Mouse (Mus musculus) B cell, adult 2 months (primary cell): ENCODE measurements around the gene Krtap10-4.
"Not testable (repeated sequence)": the region's sequence is repeated elsewhere in the genome, so short reads cannot be mapped to it uniquely, and the experiment has no call there.

Experiments
- DNase-seq, 2 experiments: peaks; one replicate each; pipeline ENCODE4 v3.0.0; 2022

The Krtap10-4 gene

DNA sequence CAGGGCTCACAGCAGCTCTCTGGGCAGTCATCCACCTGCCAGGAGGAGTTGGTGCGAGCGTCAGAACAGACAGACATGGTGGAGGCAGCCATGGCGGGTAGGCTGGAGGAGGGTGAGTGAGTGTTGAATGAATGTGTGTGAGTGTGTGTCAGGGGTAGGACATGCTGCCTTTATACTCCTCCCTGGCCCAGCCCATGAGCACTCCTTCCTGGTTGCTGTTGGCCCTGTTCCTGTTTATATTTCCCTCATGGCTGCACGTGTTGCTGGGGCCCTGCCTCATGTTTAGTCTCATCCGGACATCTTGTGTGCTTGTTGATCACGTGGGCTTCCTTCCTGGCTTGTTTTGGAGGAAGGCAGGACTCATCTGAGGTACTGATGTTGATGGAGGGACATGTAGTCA, at the start of gene Krtap10-4:
Krtap10-4 (minus strand) TSS at position 145 of the 400 bp plus-strand sequence.
- DNase-seq = no peak

DNA sequence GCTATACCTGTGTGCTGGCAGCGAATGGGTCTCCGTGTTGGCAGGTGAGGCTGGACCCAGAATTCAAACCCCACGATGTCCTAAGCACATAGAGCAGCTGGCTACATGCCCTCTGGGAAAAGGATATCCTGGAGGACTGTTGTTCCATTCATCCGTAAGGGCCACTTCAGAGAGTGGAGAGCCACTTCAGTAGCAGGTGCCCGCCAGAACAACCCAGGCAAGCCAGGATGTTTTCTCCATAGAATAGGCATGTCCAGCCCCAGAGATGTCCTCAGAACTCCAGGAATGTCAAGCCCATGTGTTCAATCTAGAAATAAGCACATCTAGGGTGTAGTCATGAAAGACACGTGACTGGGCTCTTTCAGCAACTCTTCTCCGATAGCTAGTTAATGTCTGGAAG, 42.8 kb upstream of the Krtap10-4 start:
- DNase-seq = no peak

DNA sequence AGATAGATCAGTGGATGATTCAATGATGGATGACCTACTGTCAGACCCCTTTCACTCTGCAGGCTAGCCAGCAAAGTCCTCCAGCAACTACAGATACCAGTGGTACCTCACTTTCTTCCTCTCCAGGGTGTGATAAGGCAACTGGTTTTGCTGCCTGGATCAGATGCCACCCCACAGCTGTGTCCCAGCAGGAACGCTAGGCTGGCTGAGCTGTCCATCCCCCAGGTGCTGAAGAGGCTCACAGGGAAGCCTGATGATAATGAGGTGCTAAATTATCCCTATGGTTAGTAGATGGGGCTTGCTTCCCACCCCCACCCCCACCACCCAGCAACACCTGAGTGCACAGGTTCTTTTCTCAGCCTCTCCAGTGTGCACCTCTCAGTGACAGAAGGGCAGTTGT, 40.7 kb upstream of the Krtap10-4 start:
- no peak for DNase-seq

DNA sequence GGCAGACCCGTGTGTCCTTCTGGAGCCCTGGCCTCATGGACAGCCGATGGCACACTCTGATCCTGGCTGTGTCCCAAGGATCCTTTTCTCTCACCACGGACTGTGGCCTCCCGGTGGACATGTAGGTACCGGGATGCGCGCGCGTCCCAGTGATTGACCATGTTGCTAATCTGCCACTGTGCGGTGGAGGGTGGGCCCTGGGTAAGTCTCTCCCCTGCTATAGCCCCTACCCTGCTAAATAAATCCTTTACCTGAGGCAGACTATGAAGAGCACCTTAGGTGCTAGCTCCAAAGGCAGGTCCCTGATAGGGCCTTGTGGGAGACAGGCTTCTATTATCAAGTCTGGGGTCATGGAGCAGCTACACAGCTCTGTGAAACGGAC, 37.9 kb upstream of the Krtap10-4 start:
- DNase-seq = no peak

GRCm38 (mm10) chr10:77864067-77864761, 37.3 kb upstream of the Krtap10-4 start:
- peak; percentile 81 to 83 for DNase-seq

DNA sequence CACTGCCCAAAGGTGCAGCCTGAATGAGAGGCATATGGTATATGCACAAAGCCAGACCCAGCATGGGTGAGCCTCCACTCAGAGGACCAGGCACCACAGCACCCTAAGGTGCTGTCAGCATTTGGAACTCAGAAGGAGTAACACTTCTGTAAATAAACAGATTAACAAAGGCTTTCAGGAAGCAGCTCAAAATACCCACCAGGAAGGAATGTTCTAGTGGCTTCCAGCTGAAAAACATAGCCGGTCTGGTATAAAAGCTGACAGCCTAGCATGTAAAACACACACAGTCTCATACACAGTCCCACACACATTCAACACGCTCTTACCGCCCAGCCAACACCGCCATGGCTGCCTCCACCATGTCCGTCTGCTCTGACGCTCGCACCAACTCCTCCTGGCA, 34.8 kb upstream of the Krtap10-4 start, which contains the start of gene Gm3285:
Gm3285 (plus strand) TSS at position 301 of the 400 bp plus-strand sequence.
- no peak for DNase-seq

- no peak for DNase-seq
Measured at GRCm38 (mm10) chr10:77852559-77852958, 25.7 kb upstream of the Krtap10-4 start, which contains the start of gene Gm10318. Gm10318 (plus strand) TSS chr10:77852859.

- DNase-seq = no peak
Measured at GRCm38 (mm10) chr10:77847538-77847937, 20.6 kb upstream of the Krtap10-4 start.

GRCm38 (mm10) chr10:77846961-77847360, 20.1 kb upstream of the Krtap10-4 start:
- DNase-seq = no peak

DNA sequence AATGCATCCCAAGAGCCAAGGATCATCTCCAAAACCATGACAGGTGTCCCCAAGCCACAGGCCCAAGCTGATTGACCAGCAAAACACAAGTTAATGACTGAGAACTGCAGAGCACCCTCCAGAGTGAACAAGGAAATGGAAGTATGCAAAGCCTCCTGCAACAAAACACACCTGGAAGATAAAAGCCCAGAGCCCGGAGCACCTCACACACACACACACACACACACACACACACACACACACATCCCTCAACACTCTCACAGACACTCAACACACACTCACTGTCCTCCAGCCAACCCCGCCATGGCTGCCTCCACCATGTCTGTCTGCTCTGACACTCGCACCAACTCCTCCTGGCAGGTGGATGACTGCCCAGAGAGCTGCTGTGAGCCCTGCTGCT, 19.6 kb upstream of the Krtap10-4 start, which contains the start of gene Gm36176:
Gm36176 (plus strand) TSS at position 301 of the 400 bp plus-strand sequence.
- DNase-seq = no peak

- no peak for DNase-seq
Measured at GRCm38 (mm10) chr10:77839006-77839405, 12.1 kb upstream of the Krtap10-4 start.

DNA sequence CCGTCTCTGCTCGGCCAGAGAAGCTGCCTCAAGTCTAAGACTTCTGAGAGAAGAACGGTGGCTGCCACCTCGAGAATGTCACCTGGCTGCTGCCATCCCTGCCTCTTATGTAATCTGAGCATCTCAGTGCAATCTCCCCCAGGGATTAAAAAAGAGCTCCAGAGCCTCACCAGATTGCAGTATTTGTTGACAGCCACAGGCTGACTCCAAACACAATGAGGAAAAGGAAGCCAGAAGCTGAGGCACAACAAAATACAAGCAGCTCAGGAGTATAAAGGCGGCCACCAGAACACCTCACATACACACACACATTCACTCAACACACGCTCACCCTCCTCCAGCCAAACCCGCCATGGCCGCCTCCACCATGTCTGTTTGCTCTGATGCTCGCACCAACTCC, 8.8 kb upstream of the Krtap10-4 start, which contains the start of gene Krtap10-10:
Krtap10-10 (plus strand) TSS at position 301 of the 400 bp plus-strand sequence.
- no peak for DNase-seq

DNA sequence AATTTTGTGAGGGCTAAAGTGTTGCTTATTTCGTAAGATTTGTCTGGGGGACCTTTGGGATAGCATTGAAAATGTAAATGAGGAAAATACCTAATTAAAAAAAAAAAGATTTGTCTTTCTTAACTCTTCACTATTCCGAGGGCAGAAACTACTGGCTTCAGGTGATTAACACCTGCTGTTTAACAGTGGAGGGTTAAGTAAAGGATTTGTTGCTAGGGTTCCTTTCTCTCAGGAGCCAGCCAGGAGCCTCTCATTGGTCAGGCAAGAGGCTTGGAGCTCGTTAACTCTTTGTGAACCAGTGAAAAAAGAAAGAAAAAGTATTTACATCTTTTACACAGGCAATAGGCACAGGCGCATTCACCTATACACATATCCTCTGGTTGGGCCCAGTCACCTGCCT, 7.7 kb downstream of the Krtap10-4 start:
- DNase-seq = no peak

DNA sequence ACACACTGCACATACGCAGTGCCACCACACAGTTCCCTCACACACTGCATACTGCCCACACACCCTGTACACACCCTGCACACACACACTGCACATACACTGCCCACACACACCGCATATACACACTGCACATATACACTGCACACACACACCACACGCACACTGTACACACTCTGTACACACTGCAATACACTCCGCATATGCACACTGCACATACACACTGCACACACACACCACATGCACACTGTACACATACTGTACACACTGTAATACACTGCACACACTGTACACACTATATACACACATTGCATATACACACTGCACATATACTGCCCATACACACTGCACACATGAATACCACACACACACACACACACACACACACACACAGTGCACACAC, 8.4 kb downstream of the Krtap10-4 start:
- DNase-seq = no peak

DNA sequence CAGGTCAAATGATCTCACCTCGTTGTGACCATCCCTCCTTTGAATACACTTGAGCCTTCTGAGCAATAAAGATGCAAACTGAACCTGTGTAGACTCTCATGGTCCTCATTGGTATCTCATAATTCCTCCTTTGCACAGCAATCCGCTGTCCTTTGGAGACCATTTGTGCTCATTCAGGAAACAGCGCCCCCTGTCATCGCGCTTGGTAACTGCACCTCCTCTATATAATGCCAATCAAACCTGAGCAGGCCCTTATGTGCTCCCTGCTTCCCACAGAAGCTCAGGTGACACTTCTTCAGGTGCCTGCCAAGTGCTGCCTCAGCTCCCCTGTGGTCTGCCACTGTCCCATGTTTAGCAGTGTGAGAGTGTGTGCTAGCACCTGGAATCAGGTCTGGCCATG, 11.4 kb downstream of the Krtap10-4 start:
- peak; percentile 64 to 65 for DNase-seq

DNA sequence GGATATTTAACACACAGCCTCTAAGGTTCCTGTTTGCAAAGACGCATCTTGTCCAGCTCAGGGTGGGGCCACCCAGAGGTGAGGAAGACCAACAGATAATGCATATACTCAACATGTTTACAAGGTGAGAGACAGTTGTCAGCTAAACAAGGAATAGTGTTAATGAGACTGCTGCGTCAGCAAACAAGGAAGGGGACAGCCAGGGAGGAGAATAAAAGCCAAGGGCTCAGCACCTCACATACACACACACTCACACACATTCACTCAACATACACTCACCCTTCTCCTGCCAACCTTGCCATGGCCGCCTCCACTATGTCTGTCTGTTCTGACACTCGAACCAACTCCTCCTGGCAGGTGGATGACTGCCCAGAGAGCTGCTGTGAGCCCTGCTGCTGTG, 12.5 kb downstream of the Krtap10-4 start, which contains the start of gene Gm2696:
Gm2696 (plus strand) TSS at position 301 of the 400 bp plus-strand sequence.
- DNase-seq = no peak

- no peak for DNase-seq
Measured at GRCm38 (mm10) chr10:77811743-77812142, 15.2 kb downstream of the Krtap10-4 start, which contains the start of gene Gm9507. Gm9507 (minus strand) TSS chr10:77811843.

DNA sequence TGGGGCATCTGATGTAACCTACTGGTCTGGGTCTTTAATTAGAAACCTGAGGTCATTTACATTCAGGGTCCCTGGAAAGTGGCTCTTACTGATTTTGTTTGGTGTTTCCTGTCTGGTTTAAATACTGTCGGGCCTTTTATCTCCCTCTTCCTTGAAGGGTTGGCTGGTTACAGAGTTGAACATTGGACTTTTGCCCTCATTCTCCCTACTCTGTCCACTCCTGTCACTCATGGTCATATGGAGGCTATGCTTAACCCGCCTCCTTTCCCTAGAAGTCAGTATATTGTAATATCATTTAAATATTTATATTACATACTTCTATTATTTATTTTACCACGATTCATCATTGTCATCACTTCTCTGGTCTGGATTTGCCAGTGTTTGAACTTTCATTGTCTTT, 22.8 kb downstream of the Krtap10-4 start:
- no peak for DNase-seq

- DNase-seq = no peak
Measured at GRCm38 (mm10) chr10:77798921-77799508, 27.9 kb downstream of the Krtap10-4 start, which contains the start of gene Gm19668. Gm19668 (minus strand) TSS chr10:77799133.

DNA sequence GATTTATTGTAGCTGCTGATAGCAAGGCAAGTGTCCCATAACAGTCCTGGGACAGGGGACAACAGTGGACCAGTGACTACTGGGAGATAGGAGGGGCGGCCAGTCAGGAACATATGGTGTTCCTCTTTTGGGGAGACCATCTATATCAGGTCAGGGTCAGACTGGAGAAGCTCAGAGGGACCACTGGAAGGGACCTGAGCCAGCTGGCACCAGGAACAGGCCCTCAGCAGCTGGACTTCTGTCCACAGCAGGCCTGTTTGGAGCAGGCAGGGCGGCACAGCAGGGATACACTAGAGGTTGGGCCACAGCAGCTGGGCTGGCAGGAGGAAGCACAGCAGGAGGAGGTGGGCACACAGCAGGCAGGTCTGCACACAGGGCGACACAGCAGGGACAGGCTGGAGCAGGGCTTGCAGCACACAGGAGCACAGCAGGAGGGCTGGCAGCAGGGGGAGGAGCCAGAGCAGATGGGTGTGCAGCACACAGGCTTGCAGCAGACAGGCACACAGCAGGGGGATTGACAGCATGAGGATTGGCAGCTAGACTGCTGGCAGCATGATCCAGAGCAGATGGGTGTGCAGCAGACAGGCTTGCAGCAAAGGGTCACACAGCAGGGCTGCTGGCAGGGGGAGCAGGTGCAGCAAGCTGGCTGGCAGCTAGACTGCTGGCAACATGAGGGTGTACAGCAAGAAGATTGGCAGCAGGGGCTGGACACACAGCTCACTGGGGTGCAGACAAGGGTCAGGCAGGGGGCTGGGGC, 28.6 kb downstream of the Krtap10-4 start:
- not testable (repeated sequence) for DNase-seq

DNA sequence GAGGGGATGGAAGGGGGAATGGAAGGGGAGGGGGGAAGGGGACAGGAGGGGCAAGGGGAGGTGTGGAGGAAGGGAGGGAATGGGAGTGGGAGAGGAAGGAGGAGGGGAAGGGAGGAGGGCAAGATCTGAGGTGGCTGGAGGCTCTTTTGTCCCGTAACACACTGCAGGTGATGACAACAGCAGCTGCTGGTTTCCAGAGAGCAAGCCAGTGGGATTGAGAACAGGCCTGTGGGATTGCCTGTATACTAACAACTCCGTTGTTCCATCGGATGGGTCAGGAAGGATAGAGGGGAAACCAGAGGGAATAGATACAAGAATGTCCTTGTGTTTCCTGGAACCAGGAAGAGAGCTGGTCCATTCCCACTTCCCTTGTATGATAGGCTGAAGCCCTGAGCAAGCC, 29.2 kb downstream of the Krtap10-4 start:
- no peak for DNase-seq

DNA sequence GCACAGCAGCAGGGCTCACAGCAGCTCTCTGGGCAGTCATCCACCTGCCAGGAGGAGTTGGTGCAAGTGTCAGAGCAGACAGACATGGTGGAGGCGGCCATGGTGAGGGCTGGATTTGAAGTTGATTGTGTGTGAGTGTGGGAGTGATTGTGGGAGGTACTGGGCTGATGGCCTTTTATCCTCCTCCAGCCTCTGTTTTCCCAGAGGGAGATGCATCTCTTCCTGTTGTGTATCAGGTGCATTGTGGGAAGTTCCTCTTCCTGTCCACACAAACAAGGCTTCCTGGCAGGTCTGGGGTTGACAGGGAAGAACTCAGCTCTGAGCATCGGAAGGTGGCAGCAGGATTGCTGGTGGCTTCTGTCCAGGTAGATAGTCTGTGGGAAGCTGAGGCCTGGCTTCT, 31.9 kb downstream of the Krtap10-4 start, which contains the start of gene Gm9639:
Gm9639 (minus strand) TSS at position 101 of the 400 bp plus-strand sequence.
- no peak for DNase-seq

- no peak for DNase-seq
Measured at GRCm38 (mm10) chr10:77788621-77789020, 38.3 kb downstream of the Krtap10-4 start.
